Mouse (Mus musculus) liver, embryonic 14.5 days (tissue): Measurements from ENCODE around the gene Cpsf4. TPM values are rescaled to one million over a fixed set of nuclear protein-coding genes. Genes with fewer than 3 reads are reported as not detected.
"Not testable (repeated sequence)": the region's sequence is repeated elsewhere in the genome, so short reads cannot be mapped to it uniquely, and the experiment has no call there.

Experiments
- ATAC-seq: fragments of 200-750 bp; cut with Nextera tagmentation; 2 replicates; pipeline ENCODE4 v1.8.0; 2017; ENCODE audit warnings: moderate number of reproducible peaks, mild to moderate bottlenecking, moderate library complexity; ENCODE audit not compliant: insufficient read depth
- DNase-seq, 3 experiments: peaks; one replicate each; pipeline ENCODE4 v3.0.0-alpha.2; 2012 to 2013; ENCODE audit warnings: low read depth in 3 of 3, low spot score in 3 of 3
- H3K27ac ChIP-seq: fragments of 300-500 bp; sonication (generic); 2 replicates; pipeline ENCODE4 v1.5.1; 2014; ENCODE audit warnings: moderate library complexity, mild to moderate bottlenecking, control low read depth, inconsistent platforms
- H3K27me3 ChIP-seq: fragments of 300-500 bp; sonication (generic); 2 replicates; pipeline ENCODE4 v1.6.1; 2014; ENCODE audit warnings: mild to moderate bottlenecking, low read length, moderate library complexity; ENCODE audit not compliant: control insufficient read depth, insufficient read depth
- H3K36me3 ChIP-seq: fragments of 300-500 bp; sonication (generic); replicated peaks from 2 replicates; pipeline ENCODE4 v1.6.1; 2014; ENCODE audit warnings: low read depth; ENCODE audit not compliant: control insufficient read depth, insufficient read depth
- H3K4me1 ChIP-seq, 2 experiments: fragments of 200-500 bp in 1 of 2; fragments of 300-500 bp in 1 of 2; sonication (generic) in 1 of 2; replicated peaks; 2 replicates each; pipeline ENCODE4 v1.6.1; 2012 to 2014; ENCODE audit warnings: antibody characterized with exemption in 1 of 2, inconsistent platforms in 1 of 2, low read length in 1 of 2; ENCODE audit not compliant: control insufficient read depth in 2 of 2, insufficient read depth in 2 of 2
- H3K4me2 ChIP-seq: fragments of 300-500 bp; sonication (generic); 2 replicates; pipeline ENCODE4 v1.6.1; 2014; ENCODE audit warnings: low read depth, mild to moderate bottlenecking, control low read depth, moderate library complexity
- H3K4me3 ChIP-seq, 2 experiments: fragments of 200-500 bp in 1 of 2; fragments of 300-500 bp in 1 of 2; sonication (generic) in 1 of 2; 2 replicates each; pipeline ENCODE4 v1.5.1; 2012 to 2014; ENCODE audit warnings: low read depth in 2 of 2, low read length in 2 of 2, mild to moderate bottlenecking in 2 of 2, control low read depth in 1 of 2, inconsistent platforms in 1 of 2, moderate library complexity in 1 of 2; ENCODE audit not compliant: insufficient read depth in 1 of 2
- H3K9ac ChIP-seq: fragments of 300-500 bp; sonication (generic); replicated peaks from 2 replicates; pipeline ENCODE4 v1.6.1; 2014; ENCODE audit warnings: mild to moderate bottlenecking, control low read depth, moderate library complexity
- H3K9me3 ChIP-seq: fragments of 300-500 bp; sonication (generic); 2 replicates; pipeline ENCODE4 v1.6.1; 2016; ENCODE audit warnings: low read length, mixed read lengths; ENCODE audit not compliant: control insufficient read depth
- CTCF ChIP-seq: IDR thresholded peaks from 2 replicates; pipeline ENCODE4 v1.5.1; 2016; ENCODE audit warnings: antibody characterized with exemption, low read depth, control low read depth
- EP300 ChIP-seq: IDR thresholded peaks from 2 replicates; pipeline ENCODE4 v1.6.1; 2016; ENCODE audit warnings: antibody characterized with exemption, low read depth
- WGBS: fragments of 180-500 bp; shearing (Covaris S2); extraction: QIAGEN DNeasy Blood & Tissue Kit; methylation state at CpG from one replicate; pipeline ENCODE4 v1.1.7; 2014; ENCODE audit not compliant: insufficient replicate concordance; 5-methylcytosine and 5-hydroxymethylcytosine counted together
- polyA plus RNA-seq, 2 experiments: library from polyadenylated mRNA; depleted of rRNA in 1 of 2; stranded (reverse) in 1 of 2; unstranded in 1 of 2; fragments of >200 nt; fragmentation: Nextera tagmentation in 1 of 2; extraction: Ambion mirVana in 1 of 2; gene quantifications; 2 replicates each; pipeline versions ENCODE4 v1.2.1 to v1.2.3; 2012 to 2014

Gene Cpsf4
- polyA plus RNA-seq, 2 experiments: 14.2 to 29.8 TPM

DNA sequence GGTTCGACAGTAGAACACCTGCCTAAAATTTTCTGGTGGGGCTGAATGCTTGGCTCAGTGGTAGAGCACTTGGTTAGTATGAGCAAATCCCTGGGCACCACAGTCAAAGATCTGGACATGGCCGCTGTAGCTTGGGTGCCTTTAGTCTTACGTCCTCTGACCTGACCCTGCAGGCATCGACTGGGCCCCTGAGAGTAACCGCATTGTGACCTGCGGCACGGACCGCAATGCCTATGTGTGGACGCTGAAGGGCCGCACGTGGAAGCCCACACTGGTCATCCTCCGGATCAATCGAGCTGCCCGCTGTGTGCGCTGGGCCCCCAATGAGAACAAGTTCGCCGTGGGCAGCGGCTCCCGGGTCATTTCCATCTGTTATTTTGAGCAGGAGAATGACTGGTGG, 43.6 kb upstream of the Cpsf4 start:
- no peak for DNase-seq
- no peaks in the 10 kb centered on the region for H3K4me1 ChIP-seq
- WGBS: 84% methylated on average over 19 of the region's 19 CpGs
- H3K4me2 ChIP-seq: no peak overlapping the region
- H3K9me3 ChIP-seq: no peaks in the 10 kb centered on the region
- H3K27ac ChIP-seq: no peak overlapping the region
- H3K4me3 ChIP-seq: no peak overlapping the region
- H3K9ac ChIP-seq: no peak overlapping the region
- H3K27me3 ChIP-seq: no peaks in the 10 kb centered on the region
- ATAC-seq: no peak
- H3K36me3 ChIP-seq: peaks cover 10% of the 10 kb centered on the region
- no peak for TF ChIP-seq EP300
- TF ChIP-seq CTCF: no peak

DNA sequence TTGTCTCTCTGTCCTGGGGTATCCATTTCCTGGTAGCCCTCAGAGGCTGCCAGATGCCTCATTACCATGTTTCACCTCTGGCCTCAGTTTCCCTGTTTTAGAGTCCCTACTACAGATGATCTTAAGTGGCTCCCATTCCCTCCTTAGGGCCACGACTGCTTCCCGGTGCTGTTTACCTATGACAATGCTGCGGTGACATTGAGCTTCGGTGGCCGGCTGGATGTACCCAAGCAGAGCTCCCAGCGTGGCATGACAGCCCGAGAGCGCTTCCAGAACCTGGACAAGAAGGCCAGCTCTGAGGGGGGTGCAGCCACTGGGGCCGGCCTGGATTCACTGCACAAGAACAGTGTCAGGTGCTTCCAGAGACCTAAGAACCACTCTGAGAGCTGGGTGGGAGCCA, 40.4 kb upstream of the Cpsf4 start:
- Histone ChIP-seq H3K9me3 (no peaks in the 10 kb centered on the region), H3K4me1 (no peaks in the 10 kb centered on the region), H3K4me2 (no peak overlapping the region), H3K4me3 (no peak overlapping the region), H3K27ac (no peak overlapping the region), H3K9ac (no peak overlapping the region), H3K27me3 (no peaks in the 10 kb centered on the region), H3K36me3 (peaks cover 27% of the 10 kb centered on the region)
- no peak for TF ChIP-seq CTCF
- TF ChIP-seq EP300: no peak
- ATAC-seq: no peak
- no peak for DNase-seq
- 87% methylated on average over 9 of the region's 9 CpGs for WGBS

GRCm38 (mm10) chr5:145129124-145129523, 37.9 kb upstream of the Cpsf4 start:
- H3K36me3 ChIP-seq: peaks cover 51% of the 10 kb centered on the region
- 87% methylated on average over 4 of the region's 4 CpGs for WGBS
- TF ChIP-seq CTCF (no peak), EP300 (no peak)
- ATAC-seq (no peak), DNase-seq (no peak)
- H3K4me1 ChIP-seq: no peaks in the 10 kb centered on the region
- H3K4me3 ChIP-seq: no peak overlapping the region
- no peak overlapping the region for H3K27ac ChIP-seq
- H3K9me3 ChIP-seq: no peaks in the 10 kb centered on the region
- no peak overlapping the region for H3K4me2 ChIP-seq
- H3K27me3 ChIP-seq: no peaks in the 10 kb centered on the region
- no peak overlapping the region for H3K9ac ChIP-seq

- not testable (repeated sequence) for H3K4me3 ChIP-seq, DNase-seq, H3K9ac ChIP-seq, H3K4me1 ChIP-seq, H3K9me3 ChIP-seq, H3K27me3 ChIP-seq, ATAC-seq, H3K4me2 ChIP-seq, H3K27ac ChIP-seq
- H3K36me3 ChIP-seq: peaks cover 55% of the 10 kb centered on the region
- 74% methylated on average over 4 of the region's 6 CpGs for WGBS
Measured at GRCm38 (mm10) chr5:145129773-145130172, 37.2 kb upstream of the Cpsf4 start.

DNA sequence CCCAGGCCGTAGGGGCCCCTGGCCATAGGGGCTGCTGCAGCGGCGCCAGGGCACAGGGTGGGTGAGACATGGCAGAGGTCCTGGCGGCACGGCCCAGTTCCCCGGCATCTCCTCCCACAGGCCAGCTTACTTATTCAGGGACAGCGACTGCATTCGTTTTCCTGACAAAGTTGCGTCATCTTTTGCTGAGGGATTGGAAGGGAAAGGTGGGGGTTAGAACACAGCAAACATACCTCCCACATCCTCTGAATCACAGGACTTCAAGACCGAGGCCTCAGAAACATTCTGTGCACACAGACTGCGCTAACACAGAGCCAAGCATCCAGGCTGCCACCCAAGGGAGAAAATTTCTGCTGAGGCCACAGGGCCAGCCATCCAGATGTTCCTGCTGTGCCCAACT, 36.8 kb upstream of the Cpsf4 start:
- Histone ChIP-seq H3K9ac (no peak overlapping the region), H3K4me3 (no peak overlapping the region), H3K4me1 (no peaks in the 10 kb centered on the region), H3K27me3 (no peaks in the 10 kb centered on the region), H3K27ac (no peak overlapping the region), H3K9me3 (no peaks in the 10 kb centered on the region), H3K36me3 (peaks cover 59% of the 10 kb centered on the region), H3K4me2 (no peak overlapping the region)
- ATAC-seq (no peak), DNase-seq (no peak)
- TF ChIP-seq EP300 (no peak), CTCF (no peak)
- WGBS: 69% methylated on average over 11 of the region's 11 CpGs

DNA sequence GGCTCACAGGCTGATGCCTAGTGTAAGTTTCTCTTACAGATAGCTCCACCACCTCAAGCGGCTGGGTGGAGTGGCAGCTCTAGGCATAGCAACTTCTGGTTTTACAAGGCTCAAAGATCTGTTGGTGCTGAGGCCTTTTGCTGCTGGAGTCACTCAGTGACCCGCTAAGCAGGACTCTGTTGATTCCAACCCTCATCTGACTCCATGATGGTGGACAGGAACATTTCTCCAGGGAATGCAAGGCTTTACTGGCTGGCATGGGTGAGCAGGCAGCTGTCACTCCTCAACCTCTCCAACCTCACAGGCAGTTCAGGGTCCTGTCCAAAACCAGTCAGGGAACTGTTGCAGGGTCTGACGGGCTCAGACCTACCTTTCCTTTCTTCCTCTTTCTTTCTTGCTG, 36.0 kb upstream of the Cpsf4 start:
- ATAC-seq (no peak), DNase-seq (no peak)
- H3K4me3 ChIP-seq: no peak overlapping the region
- 65% methylated on average over 3 of the region's 3 CpGs for WGBS
- no peak overlapping the region for H3K27ac ChIP-seq
- peaks cover 62% of the 10 kb centered on the region for H3K36me3 ChIP-seq
- no peak overlapping the region for H3K4me2 ChIP-seq
- no peak overlapping the region for H3K9ac ChIP-seq
- H3K27me3 ChIP-seq: no peaks in the 10 kb centered on the region
- TF ChIP-seq EP300 (no peak), CTCF (no peak)
- H3K4me1 ChIP-seq: no peaks in the 10 kb centered on the region
- no peaks in the 10 kb centered on the region for H3K9me3 ChIP-seq
